Mouse (Mus musculus) olfactory bulb, adult 2 months (tissue): Measurements from ENCODE around the gene Rtkn2.

Experiments used
- CTCF ChIP-seq: fragments of 200-500 bp; IDR thresholded peaks from 2 replicates; pipeline ENCODE4 v1.5.1; 2012; ENCODE audit warnings: low read depth, mild to moderate bottlenecking, low read length, moderate library complexity; ENCODE audit not compliant: insufficient read depth
- POLR2A ChIP-seq: fragments of 200-500 bp; IDR thresholded peaks from 2 replicates; pipeline ENCODE4 v1.6.1; 2012; ENCODE audit warnings: mild to moderate bottlenecking, low read depth, low read length, moderate library complexity; ENCODE audit not compliant: insufficient read depth

GRCm38 (mm10) chr10:68075181-68075580 lies 95.8 kb downstream of the Rtkn2 start:
- TF ChIP-seq CTCF = no peak
- TF ChIP-seq POLR2A = no peak
